Mouse (Mus musculus): ENCODE measurements around the gene Klhdc9.
A peak's percentile ranks its signal among the peaks of the same experiment; 100 is the strongest.

Gene Klhdc9

DNA sequence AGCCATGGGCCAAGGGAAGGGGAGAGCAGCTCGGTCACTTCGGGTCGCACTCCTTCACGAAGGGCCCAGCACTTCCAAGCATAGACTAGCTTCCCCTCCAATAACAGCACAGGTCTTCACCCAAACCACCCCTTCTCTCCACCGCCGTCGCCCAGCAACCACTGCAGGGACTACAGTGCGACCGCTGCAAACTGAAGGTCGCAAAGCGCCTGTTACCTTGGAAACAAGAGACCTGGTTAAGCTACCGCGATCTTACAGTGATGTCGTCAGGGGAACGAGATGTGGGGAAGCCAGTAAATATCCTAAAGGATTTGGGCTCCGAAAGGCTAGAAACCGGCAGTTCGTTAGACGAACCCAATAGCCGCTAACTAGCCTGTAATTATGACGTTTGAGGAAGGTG is at the start of gene Klhdc9:
TSS of gene Klhdc9 (minus strand) at position 143 of the 400 bp plus-strand sequence.
- DNase-seq (ENCODE audit: extremely low spot score) = peak; percentile 90

DNA sequence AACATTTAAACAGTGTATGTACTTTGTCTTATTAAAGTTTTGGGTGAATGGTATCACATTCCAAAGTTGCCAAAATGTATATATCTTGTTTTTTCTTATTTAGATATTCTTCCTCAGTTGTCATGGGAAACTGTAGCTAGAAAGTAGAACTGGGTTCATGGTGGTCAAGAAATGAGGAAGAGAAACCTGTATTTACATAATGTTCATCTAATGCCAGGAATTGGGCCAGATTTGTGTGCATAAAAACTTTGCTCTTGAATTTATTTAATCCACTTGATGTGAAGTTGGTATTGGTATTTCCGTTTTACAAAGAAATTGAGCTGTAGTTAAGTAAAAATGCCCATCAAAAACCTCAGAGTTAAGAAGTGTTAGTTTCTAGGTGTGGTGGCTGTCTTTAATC is 49.6 kb upstream of the Klhdc9 start:
- no peak for DNase-seq (ENCODE audit: extremely low spot score)

DNA sequence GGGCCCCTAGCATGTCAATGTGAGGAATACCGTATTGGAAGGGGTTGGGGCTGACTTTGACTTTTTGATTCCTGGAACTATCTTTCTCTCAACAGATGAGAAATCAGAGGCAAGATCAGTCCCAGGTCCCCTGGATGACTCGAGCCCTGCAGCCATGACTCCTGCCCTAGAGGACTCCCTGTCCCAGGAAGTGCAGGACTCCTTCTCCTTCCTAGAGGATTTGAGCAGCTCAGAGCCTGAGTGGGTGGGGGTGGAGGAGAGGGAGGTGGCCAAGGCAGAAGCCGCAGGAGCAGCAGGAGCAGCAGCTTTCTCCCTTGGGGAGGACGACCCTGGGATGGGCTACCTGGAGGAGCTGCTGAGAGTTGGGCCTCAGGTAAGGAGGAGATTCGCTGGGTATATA is 46.7 kb upstream of the Klhdc9 start:
- no peak for DNase-seq (ENCODE audit: extremely low spot score)

DNA sequence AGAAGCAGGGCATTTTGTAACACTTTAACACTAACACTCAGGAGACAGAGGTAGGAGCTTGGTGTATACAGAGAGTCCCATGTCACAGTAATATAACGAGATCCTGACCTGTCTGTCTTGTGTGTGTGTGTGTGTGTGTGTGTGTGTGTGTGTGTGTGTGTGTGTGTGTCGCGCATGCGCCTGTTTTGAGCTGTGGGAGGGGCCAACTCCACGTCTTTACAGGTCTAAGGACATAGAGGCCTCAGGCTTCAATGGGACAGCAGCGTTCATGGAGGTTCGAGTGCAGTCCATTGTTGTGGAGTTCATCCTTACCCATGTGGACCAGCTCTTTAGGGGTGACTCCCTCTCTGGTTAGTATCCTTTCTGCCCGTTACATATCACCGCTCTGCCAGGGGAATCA is 42.4 kb upstream of the Klhdc9 start:
- no peak for DNase-seq (ENCODE audit: extremely low spot score)

DNA sequence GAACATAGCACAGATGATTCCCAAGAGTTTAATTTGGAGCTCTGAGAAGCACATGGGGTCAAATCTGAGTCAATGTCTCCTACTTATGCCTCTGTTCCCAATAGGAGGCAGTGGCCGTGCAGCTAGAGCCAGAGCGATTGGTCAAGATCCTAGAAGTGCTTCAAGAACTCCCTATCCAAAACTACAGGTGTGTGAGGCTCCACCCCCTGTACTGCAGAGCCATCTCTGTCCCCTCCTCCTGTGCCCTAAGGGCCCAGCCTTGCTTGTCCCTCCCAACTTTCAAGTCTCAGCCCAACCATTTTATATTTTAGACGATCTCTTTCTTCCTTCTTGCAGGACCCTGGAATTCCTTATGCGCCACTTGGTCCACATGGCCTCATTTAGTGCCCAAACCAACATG is 41.2 kb upstream of the Klhdc9 start:
- DNase-seq (ENCODE audit: extremely low spot score) = no peak

DNA sequence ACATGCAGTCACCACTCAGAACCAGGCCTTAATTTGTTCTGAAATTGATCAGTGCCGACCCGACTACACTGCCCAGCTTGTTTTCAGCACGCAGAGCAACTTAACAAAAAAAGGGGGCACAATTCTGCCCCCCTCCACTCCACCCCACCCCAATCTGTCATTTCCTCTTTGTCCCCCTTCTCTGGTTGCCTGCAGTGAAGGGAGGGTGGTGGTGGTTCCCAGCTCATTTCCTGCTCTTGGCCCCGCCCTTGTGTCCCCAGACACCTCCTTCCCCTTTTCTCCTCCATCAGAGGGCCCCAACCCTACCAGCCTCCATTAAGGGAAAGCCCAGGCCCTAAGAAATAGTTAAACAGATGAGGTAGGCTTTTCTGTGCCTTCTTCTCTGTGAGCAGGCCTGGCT is 29.5 kb upstream of the Klhdc9 start:
- no peak for DNase-seq (ENCODE audit: extremely low spot score)

DNA sequence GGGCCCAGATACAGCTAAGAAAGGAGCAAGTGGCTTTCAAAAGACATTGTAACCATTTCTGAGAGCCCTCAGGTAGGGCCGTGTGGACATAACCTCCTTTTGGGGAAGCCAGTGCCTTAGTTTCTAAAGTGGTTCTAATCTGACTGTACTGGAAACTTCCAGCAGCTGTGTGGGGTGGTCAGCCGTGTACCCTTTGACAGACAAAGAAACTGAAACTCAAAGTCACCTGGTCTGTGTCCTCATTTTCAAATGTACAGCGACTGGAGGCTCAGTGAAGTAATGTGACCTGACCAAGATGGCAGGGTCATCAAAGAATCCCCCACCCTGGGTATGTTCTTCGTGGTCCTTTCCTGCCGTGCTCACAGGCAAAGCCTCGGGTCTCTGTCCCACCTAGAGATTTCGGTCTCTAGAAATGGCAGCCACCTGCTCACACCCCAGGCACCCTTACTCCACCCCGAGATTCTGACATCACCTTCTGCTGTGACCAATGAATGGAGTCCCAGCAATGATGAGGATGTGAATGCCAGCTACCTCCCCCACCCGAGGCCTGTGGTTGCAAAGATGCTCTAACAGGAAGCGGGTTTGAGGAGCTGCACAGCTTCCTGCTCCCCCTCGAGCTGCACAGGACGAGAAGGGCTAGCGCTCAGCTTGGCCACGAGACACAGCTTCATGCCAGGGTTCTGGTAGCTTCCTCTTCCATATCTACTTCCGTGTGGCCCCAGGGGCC is 27.9 kb upstream of the Klhdc9 start, which contains the start of gene Arhgap30:
TSS of gene Arhgap30 (plus strand) at position 579 of the 727 bp plus-strand sequence.
- no peak for DNase-seq (ENCODE audit: extremely low spot score)

DNA sequence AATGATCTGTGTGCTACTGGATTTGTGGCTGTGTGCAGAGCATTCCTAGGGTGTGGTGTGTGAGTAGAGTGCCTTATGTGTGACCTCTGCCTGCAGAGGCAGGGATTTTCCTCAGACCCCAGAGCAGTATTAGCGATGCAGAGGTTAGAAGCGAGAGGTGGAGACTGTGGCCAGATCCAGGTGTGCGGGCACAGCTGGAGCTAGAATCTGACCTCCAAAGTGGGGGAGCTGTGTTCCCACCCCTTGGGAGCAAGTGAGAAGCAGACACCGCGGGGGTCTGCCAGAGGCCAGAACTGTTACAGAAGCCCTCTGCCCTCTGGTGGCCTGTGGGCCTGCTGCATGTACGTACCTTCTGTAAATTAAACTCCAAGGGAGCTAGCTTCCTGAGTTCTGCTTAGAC is 26.5 kb upstream of the Klhdc9 start:
- DNase-seq (ENCODE audit: extremely low spot score) = peak; percentile 38

DNA sequence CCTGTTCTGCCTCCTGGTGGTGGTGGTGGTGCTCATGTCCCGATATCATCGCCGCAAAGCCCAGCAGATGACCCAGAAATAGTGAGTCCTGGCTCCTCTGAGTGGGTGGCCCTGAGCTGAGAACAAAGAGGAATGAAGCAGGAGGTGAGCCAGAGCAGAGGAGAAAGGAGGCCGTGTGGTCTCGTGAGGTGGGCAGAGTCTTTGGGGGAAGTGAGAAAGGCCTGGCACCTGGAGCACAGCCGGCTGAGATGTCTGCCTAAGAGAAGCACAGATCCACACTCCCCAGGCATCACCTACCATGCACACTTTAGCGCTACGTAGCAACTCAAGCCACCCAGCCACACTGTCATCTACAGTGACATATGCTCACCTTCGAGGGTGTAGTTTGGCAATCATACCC is 24.6 kb upstream of the Klhdc9 start:
- DNase-seq (ENCODE audit: extremely low spot score) = no peak

DNA sequence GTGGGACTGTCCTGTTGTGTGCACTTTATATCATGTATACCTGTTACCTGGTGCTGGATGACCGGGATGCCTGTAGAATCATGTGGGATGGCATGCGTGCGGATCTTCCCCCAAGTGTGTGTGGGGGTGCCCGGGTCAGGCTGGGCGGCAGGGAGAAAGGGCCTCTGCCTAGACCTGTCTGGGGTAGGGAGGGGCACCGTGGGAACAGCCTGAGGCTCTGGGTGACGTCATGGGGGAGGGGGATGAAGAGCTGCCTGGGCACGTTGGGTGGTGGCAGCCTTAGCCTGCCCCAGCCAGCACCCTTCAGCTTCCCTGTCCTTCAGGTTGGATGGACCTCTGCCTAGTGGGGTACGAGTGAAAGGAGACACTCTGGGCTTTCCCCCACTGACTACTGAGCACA is 23.8 kb upstream of the Klhdc9 start:
- DNase-seq (ENCODE audit: extremely low spot score) = no peak

DNA sequence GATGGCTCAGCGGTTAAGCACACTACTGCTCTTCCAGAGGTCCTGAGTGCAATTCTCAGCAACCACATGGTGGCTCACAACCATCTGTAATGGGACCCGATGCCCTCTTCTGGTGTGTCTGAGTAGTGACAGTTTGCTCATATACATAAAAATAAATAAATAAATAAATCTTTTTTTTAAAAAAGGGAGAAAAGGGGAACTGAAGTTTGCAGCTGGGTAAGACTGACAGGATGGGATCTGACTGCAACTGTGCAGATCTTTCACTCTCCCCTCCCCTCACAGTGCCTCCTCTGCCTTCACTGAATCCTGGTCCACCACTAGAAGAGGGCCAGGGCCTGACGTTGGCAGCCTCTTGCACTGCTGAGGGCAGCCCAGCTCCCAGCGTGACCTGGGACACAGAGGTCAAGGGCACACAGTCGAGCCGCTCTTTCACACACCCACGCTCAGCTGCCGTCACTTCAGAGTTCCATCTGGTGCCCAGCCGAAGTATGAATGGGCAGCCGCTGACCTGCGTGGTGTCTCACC is 21.6 kb upstream of the Klhdc9 start:
- DNase-seq (ENCODE audit: extremely low spot score) = no peak

DNA sequence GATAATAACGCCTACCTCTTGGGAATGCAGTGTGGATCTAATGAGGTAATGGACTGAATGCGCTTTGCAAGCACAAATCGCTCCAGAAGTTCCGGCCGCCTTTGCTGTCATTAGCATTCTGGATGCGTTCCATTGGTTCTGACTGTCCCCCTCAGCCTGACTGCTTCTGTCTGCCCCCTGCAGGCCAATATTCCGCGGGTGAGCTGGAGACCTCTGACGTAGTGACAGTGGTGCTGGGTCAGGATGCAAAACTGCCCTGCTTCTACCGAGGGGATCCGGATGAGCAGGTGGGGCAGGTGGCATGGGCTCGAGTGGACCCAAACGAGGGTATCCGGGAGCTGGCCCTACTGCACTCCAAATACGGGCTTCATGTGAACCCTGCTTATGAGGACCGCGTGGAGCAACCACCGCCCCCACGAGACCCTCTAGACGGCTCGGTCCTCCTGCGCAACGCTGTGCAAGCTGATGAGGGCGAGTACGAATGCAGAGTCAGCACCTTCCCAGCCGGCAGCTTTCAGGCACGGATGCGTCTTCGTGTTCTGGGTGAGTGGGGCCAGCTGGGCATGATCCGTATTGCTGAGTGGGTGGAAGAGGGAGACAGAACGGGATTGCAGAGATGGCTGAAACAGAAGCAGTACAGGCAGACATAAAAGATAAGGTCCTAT is 19.5 kb upstream of the Klhdc9 start:
- DNase-seq (ENCODE audit: extremely low spot score) = peak; percentile 75

DNA sequence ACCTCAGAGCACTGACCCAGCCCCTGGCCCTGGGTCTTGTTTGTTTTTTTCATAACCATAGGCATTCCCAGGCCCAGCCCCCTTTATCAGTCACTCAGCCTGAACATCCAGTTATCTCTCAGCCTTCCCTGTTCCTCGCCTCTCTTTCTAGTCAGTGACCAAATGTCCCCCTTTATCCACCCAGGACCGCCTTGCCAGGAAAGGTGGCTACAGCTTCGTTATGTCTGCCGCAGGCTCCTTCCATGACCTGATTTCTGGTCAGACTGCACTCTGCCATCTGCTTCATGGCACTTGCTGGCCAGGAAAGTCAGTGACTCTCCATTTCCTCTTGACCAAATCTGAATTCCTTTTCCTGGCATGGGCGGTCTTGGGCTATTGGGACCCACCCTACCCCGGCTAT is 17.7 kb upstream of the Klhdc9 start:
- no peak for DNase-seq (ENCODE audit: extremely low spot score)

DNA sequence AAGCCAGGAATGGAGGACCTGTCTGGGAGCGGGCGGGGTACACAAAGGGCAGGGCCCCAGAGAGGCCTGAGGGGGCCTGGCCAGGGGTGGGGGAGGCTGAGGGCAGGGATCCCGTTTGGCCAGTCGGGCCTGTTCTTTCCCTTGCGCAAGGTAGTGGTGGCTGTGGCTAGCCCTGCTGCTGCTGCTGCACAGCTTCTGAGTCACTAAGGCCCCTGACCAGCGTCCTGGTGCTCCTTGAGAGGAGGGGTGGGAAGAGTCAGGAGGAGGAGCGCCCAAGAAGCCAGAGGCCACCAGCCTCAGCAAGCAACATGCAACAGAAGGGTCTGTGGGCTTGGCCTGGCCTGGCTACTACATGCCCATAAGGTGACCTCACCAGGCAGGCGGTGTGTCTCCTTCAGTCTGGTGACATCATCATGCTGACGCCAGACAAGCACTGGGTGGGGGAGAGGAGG is 15.1 kb upstream of the Klhdc9 start:
- no peak for DNase-seq (ENCODE audit: extremely low spot score)

DNA sequence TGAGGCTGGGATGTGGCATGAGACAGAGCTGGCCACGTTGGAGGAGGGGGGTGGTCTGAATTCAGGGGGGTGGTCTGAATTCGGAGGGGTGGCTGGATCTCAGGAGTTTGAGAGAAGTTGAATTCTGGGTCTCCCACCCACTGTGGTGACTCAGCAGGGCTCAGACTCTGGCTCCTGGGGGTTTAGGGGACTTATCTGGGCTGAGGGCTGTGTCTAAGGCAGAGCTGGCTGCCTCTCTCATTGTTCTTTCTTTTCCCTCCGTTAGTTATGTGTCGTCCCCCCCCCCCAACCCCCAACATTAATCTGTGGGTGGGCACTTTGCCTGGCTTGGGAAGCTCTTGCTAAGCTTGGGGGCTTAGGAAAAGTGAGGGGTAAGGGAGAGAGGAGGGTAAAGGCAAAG is 13.3 kb upstream of the Klhdc9 start:
- DNase-seq (ENCODE audit: extremely low spot score) = no peak

DNA sequence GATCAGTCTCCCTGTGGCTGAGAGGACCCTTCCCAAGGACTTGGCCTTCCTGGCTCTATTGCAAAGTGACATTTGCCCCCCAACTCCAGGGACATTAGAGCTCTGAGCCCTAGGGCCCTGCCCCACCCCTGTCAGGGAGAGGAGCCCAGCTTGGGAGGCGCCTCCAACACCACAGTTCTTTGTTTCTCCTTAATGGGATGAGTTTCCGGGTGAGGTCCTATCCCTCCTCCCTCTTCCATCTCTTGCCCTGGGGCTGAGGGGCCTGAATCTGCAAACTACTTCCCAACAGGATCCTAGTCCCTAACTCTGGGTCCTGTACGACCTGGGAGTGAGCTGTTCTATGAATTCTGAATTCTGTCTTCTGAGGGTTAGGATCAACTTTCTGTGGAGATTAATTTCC is 12.3 kb upstream of the Klhdc9 start:
- DNase-seq (ENCODE audit: extremely low spot score) = no peak

DNA sequence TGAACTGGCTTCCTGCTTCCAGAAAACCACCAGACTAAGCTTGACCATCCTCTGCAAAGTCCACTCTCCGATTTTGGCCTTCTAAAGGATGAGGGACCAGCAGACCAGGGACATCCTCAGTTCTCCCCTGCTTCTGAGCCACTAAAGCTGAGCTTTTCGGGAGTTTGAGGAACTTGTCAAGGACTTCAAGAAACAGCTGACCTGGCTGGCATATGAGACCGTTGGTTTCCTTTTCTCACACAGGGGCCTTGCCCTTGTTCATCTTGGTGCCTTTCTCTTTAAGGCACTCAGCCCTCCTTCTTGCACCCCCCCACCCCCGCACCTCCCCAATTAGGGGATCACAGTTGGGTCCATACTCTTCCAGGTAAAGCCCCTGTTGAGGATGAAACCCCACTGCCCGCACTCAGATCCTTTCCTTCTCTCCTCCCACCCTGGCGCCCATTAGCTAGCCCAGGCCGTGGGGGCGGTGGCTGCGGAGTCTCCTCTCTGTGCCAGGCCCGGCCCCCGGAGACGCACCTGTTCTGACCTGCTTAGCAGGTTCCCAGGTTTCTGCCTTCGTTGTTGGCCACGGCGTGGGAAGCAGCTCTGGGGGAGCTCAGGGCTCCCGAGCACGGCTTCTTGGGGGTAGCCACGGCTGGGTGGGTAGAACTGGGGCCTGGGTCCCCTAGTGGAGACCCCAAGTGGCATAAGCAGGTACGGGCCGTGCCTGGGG is 9.4 kb upstream of the Klhdc9 start, which contains the start of gene Nectin4:
TSS of gene Nectin4 (plus strand) at position 255 of the 712 bp plus-strand sequence.
- DNase-seq (ENCODE audit: extremely low spot score) = no peak

DNA sequence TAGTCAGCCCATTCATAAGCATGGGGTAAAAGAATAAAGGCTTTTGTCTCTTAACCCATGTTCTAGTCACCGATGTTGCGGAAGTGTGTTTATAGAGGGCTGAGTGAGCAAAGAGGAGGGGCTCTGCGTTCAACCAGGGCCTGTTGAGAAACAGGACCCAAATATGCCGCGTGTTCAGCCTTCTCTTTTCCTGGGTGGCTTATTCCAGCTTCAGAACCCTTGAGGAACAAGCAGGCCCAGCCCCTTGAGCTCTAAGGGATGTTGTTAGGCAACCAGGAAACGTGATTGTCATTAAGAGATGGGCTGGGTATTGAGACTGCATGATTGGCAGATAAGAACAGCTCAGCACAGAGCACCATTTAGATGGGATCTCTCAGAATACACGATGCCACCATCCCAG is 5.3 kb upstream of the Klhdc9 start:
- DNase-seq (ENCODE audit: extremely low spot score) = no peak

DNA sequence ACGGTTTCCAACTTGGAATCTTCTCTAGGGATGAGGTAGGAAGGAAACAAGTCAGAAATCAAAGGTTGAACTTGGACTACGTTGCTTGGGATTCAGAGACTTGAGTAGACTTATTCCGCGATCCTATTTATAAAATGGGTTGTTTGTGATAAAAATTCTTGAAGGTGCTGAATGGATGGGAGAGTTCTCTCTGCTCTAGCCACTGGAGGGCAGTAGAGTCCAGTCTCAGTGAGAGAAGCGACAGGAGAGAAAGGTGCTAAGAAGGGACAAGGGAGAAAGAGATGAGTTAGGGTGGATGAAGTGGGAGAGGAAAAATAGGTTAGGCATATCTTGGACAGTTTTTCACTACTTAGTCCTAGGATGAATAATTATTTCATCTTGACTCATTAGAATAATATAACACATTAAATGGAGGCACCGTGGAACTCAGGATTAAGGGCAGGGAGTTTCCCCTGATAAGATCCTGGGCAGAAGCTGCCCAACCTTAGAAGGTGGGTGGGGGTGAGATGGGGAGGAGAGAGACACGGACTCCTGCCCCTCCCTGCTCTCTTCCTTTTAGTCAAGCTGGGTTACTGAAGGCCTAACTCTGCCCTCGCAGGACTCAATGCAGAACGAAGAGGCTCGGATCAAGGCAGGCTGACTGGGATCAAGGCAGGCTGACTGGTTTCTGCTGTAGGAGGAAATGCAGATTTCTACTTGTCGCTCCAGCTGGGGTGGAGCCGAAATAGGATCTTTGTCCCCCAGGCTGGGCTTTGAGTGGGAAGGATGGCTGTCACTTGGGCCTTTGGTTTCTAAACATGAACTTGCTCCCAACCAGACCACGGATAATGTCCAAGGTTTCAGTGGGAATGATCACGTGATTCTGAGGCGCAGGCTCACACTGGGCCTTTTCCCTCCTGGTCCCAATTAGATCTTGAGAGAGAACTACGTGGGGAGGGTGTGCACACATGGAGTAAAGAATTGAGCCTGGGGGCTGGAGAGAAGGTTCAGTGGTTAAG is 807 bp upstream of the Klhdc9 start:
- DNase-seq (ENCODE audit: extremely low spot score) = peak; percentile 76

DNA sequence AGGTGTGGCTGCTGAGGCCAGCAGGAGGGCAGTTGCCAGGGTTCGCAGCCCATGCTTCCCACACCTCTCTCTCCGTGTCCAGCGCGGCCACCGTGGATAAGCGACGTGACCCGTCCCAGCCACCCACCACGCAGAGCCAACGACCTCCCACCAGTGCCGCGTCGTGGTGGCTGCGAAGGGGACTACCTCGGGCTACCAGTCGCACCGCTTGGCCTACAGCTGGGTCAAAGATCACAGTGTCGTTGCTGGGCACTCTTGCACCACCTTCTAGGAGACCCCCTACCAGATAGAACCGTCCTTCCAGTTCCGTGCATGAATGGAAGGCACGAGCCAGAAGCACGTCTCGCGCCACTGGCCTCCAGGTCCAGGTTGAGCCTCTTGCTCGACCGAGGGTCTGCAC is 345 bp downstream of the Klhdc9 start:
- no peak for DNase-seq (ENCODE audit: extremely low spot score)

DNA sequence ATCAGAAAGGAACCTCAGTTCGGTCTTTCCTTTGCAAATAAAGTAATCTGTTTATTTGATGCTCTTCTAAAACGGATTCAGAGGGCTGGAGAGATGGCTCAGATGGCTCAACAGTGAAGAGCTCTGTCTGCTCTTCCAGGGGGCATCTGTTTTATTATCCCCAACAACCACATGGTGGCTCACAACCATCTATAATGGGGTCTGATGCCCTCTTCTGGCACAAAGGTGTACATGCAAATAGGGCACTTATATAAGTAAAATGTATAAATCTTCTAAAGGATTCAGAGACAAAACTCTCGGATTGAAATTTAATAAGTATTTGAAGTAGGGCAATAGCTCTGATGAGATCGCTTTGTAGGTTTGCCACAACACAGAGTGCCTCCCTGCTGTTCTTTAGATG is 2.2 kb downstream of the Klhdc9 start:
- no peak for DNase-seq (ENCODE audit: extremely low spot score)

Measured in embryo, embryonic 9.5 days (tissue).